Mouse (Mus musculus) neural tube, postnatal 0 days (tissue): ENCODE results near the gene Rho. TPM values are rescaled to one million over a fixed set of nuclear protein-coding genes. Genes with fewer than 3 reads are reported as not detected.

Experiments used
- polyA plus RNA-seq: library from polyadenylated mRNA; unstranded; fragments of >200 nt; fragmentation: Nextera tagmentation; extraction: Ambion mirVana; gene quantifications from 2 replicates; pipeline ENCODE4 v1.2.1, GENCODE M21; 2015

The Rho gene
- 0.66 TPM in 1 of 2 replicates, not detected in the other for polyA plus RNA-seq

DNA sequence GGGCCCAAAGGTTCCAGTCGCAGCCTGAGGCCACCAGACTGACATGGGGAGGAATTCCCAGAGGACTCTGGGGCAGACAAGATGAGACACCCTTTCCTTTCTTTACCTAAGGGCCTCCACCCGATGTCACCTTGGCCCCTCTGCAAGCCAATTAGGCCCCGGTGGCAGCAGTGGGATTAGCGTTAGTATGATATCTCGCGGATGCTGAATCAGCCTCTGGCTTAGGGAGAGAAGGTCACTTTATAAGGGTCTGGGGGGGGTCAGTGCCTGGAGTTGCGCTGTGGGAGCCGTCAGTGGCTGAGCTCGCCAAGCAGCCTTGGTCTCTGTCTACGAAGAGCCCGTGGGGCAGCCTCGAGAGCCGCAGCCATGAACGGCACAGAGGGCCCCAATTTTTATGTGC lies at the start of gene Rho:
Gene Rho (plus strand): TSS at position 110 of the 400 bp plus-strand sequence.

DNA sequence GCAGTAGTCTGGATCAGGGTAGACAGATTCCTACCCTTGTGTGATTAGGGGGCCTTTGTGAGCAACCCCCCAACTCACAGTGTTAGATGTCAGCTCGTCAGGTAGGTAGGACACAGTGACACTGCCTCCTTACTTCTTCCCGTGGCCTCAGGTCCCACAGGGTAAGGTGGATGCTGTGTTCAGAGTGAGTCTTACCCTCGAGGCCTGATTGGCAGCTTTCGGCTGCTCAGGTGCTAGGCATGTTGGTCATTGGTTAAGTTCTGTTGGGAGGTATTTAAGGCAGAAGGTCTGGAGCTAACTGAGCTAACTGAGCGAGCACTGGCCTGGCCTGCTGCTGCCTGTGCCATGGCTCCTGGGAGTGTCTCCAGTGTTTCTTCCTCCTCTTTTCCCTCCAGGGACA lies 13.1 kb downstream of the Rho start, which contains the start of gene H1foo:
Gene H1foo (plus strand): TSS at position 301 of the 400 bp plus-strand sequence.

Other genes with a start within 250 kb of the Rho start
- gene Tmem40, start 169.3 kb upstream of the Rho start, polyA plus RNA-seq = 1.4 and 2.0 TPM in 2 replicates
- gene Cand2, start 157.2 kb upstream of the Rho start, polyA plus RNA-seq = 4.8 and 6.0 TPM in 2 replicates
- gene Rpl32, start 123.0 kb upstream of the Rho start, polyA plus RNA-seq = 931 and 1,167 TPM in 2 replicates
- gene Efcab12, start 93.3 kb upstream of the Rho start, polyA plus RNA-seq = 1.5 and 1.6 TPM in 2 replicates
- 6.6 and 7.7 TPM in 2 replicates for gene Mbd4, start 78.4 kb upstream of the Rho start, polyA plus RNA-seq
- 19.4 and 20.3 TPM in 2 replicates for gene Ift122, start 78.3 kb upstream of the Rho start, polyA plus RNA-seq
- not detected in 2 replicates for gene H1foo, start 13.2 kb downstream of the Rho start, polyA plus RNA-seq
- gene Plxnd1, start 63.3 kb downstream of the Rho start, polyA plus RNA-seq = 4.3 and 7.3 TPM in 2 replicates